Mouse (Mus musculus): ENCODE measurements at regions not wholly inside any gene's neighbourhood (a gene's known extent, or its start where the extent isn't known, plus 50 kb on each side); places are given as distances from the start of the nearest gene placed in this dataset.

GRCm38 (mm10) chr14:105417967-105418366, 159.6 kb downstream of the Ndfip2 start:
- no peak for DNase-seq (ENCODE audit: low spot score in 2 of 2)

GRCm38 (mm10) chr14:105417458-105417960, 159.1 kb downstream of the Ndfip2 start:
- no peak for DNase-seq (ENCODE audit: low spot score in 2 of 2)

- no peak for DNase-seq (ENCODE audit: low spot score in 2 of 2)
These were observed 158.6 kb downstream of the Ndfip2 start for GRCm38 (mm10) chr14:105416964-105417363.

- no peak for DNase-seq (ENCODE audit: low spot score in 2 of 2)
These were observed 146.3 kb downstream of the Ndfip2 start for GRCm38 (mm10) chr14:105404662-105405061.

DNA sequence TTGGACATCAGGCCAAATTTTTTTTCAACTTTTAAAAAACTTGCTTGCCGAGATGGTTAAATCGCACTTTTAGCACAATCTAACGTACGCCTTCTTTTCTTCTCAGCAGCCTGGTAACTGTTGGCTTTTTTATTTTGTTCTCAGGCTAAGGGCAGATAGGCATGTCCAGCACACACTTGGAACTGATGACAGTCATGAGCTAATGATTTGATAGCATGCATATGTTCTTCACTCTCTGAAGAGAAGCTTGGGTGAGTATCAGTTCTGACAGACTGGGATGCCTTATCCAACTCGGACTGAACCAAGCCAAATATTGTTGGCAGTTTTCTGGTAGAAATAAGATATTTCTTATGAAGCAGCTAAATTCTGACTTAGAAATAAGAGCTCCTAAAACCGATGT, 145.9 kb downstream of the Ndfip2 start:
- DNase-seq (ENCODE audit: low spot score in 2 of 2), result no peak

DNA sequence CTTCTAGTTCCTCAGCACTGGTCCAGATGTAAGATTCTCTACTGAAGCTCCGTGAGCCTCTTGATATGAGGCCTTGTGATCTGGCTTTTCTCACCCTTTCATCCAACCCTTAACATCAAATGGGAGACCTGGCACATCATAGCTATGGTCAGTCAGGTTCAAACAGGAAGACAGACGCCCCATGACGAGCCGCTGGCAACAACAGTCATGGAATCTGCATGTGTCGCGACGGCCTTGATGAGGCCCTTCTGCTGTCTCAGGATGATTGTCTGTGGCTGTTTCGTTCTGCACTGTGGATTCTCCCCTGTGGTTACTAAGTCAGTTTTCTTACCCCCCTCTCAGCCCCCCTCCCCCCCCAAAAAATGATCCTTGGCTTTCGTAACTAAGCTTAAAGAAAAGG, 144.9 kb downstream of the Ndfip2 start:
- DNase-seq (ENCODE audit: low spot score in 2 of 2), result no peak

GRCm38 (mm10) chr14:105402556-105402955, 144.2 kb downstream of the Ndfip2 start:
- DNase-seq (ENCODE audit: low spot score in 2 of 2), result no peak

DNA sequence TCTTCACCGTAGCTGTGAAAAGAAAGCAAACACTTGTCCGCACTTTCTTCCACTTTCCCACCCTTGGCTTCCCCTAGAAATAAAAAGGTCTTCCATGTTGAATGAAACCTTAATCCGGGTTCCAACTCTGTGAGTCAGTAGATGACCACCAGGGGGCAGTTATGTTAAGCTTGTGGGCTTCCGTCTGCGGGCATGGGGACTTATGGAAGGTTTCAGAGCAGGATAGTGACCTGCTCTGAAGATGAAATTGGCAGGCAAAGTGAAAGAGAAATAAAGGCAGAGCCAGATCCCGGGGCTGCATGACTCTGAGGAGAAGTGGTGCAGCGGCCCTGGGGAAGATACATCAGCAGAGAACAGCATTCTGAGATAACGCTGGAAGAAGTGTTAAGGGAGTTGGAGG, 139.1 kb downstream of the Ndfip2 start:
- peak in 1 of 2 experiments; percentile 31 for DNase-seq (ENCODE audit: low spot score in 2 of 2)

- no peak for DNase-seq (ENCODE audit: low spot score in 2 of 2)
These were observed 133.9 kb downstream of the Ndfip2 start for GRCm38 (mm10) chr14:105392079-105392813.

DNA sequence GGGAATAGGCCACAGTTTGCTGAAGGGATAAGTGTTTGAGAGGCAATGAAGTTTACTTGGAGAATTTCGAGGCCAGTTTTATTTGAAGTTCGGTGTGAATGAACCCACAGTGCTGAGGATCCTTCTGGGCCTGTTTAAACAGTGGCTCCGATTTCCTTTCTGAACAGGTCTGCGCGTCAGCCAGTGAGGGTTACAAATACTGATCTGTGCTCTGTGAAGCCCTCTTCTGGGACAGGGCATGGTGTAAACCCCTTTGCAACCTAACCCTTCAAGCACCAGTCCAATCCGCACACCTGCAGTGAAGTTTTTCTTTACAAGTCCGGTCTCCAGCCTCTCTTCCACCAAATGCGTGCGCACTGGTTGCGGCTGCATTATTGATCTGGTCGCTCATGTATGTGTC, 133.1 kb downstream of the Ndfip2 start:
- DNase-seq (ENCODE audit: low spot score in 2 of 2), result no peak

DNA sequence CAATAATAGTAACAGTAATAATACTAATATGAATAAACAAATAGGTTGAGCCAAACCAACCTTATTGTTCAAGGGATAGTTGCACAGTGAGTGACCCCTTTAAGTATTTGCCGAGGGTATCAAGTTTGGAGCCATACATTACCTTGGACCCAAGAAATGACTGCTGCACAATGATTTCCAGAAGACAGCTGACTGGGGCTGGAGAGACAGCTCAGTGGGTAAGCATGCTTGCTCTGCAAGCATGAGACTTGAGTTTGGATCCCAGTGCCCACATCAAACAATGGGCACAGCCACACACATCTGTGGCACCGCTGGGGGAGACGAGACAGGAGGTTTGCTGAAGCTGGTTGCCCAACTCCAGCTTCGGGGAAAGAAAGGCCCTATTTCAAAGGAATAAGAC, 126.7 kb downstream of the Ndfip2 start:
- DNase-seq (ENCODE audit: low spot score in 2 of 2), result no peak

GRCm38 (mm10) chr14:105383382-105383781, 125.0 kb downstream of the Ndfip2 start:
- DNase-seq (ENCODE audit: low spot score in 2 of 2), result no peak

DNA sequence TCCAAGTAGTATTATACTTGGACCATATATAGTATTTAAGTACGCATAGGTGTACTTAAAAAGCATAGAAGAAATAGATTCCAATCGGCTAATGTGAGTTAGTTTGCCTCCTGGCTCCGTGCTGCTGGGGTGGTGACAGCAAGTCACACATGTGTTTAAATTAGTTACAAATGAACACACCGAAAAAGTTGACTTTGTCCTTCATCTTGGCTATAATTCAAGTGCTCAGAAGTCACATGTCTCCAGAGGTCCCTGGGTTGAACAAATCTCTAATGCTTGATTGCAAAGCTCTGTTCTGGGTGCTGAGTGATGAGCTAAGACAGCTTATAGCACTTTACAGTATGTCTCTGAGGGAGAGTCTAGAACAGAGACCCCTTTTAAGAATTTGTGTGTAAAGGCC, 121.7 kb downstream of the Ndfip2 start:
- DNase-seq (ENCODE audit: low spot score in 2 of 2), result no peak

- no peak for DNase-seq (ENCODE audit: low spot score in 2 of 2)
These were observed 119.4 kb downstream of the Ndfip2 start for GRCm38 (mm10) chr14:105377770-105378169.

DNA sequence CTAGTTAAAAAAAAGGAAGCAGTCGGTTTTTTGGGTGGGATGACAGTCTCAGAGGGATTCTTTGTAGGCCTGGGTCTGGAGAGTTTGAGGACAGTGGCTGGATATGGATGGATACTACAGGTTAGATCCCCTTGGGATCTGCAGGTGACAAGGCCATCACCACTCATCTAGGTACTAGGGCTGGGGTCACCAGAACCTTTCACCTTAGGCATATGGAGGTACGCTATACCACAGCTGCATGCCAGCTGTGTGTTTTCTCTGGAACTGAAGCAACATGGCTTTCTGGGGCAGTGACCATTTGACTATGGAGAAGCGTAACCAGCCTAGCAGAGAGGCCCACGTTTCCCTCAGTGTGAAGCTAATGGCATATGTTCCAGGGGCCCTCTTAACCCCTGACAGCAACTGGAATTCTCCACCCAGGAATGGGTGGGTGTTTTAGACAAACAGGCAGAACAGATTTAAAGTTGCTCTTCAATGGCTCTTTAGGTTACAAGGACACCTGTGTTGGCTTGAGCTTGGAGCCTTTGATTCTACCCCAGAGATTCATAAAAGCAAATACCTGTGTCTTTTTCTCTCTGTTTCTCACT, 118.8 kb downstream of the Ndfip2 start:
- DNase-seq (ENCODE audit: low spot score in 2 of 2), result no peak

GRCm38 (mm10) chr14:105369637-105370435, 111.5 kb downstream of the Ndfip2 start:
- no peak for DNase-seq (ENCODE audit: low spot score in 2 of 2)

GRCm38 (mm10) chr14:105360530-105360929, 102.2 kb downstream of the Ndfip2 start:
- no peak for DNase-seq (ENCODE audit: low spot score in 2 of 2)

- no peak for DNase-seq (ENCODE audit: low spot score in 2 of 2)
These were observed 101.5 kb downstream of the Ndfip2 start for GRCm38 (mm10) chr14:105359829-105360228.
